Mouse (Mus musculus) kidney, adult 11 months (tissue): ENCODE data around the gene Dnajb3.
"Not testable (repeated sequence)": the region's sequence is repeated elsewhere in the genome, so short reads cannot be mapped to it uniquely, and the experiment has no call there.

Experiments
- DNase-seq: peaks from one replicate; pipeline ENCODE4 v3.0.0; 2022

Dnajb3 gene

DNA sequence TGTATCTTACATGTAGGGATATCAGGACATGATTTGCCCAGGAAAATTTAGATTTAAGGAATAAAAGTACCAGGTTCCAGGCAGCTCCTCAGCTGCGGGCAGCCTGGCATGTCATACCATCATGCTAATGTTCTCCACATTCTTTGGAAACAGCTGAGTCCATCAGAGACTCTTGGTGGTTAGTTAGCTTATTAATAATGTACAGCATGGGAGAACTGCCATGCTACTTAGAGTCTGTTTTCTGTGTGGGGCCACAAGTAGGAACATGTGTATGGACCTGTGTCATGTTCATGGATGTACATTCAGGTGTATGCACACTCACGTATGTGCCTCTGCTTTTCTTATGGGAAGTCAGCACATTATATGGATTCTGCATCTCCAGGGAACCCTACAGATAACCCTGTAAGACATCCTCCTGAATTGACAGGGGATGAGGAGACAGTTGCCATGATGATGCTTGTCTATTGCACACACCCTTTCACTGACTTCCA is 8.9 kb upstream of the Dnajb3 start:
- DNase-seq: no peak

DNA sequence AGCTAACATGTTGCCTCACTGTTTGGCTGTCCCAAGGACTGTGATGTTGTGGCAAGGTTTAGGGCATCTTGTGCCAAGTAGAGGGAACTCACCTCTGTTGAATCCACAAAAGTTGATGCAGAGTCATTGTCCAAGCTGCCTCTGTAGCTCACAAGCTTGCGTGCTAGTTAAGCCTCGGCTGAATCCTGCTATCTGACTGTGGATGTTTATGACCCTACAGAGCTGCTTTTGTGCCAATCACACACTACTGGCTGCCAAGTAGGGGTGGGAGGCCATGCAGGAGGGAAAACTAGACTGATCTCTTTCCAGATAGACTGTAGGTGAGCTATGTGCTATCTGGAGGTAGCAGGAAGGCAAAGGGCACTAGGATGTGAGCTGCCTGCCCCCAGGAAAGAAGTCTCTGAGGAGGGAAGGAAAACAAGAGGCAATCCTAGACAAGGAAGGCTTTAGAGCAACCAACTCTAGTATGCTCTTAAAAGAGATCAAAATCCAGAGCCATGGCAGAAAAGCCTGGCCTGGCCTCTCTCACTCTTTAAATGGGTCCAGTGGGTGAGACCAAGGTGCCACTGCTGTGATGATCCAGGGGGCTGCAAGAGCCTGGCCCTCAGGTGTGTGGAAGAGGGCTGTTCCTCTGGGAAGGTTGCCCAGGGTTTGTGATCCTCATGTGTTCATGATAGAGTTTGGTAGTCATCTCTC is 8.3 kb upstream of the Dnajb3 start:
- no peak for DNase-seq

DNA sequence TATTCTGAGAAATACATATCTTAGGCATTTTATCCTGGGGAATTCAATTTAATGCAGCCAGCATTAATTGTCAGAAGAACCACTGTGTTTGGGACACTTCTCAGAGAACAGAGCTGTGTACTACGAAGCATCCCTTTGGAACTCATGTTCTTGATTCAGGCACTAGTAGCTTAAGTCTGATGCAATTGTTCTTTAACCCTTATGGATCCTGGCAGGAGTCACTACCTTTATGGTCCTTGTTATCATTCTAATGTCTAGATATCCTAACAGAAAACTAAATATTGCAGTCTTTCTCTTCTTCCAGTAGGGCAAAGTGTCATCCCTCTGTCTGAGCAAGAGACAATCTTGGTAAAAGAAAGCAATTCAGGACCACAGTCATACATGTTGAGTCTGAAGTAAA is 7.5 kb upstream of the Dnajb3 start:
- no peak for DNase-seq

DNA sequence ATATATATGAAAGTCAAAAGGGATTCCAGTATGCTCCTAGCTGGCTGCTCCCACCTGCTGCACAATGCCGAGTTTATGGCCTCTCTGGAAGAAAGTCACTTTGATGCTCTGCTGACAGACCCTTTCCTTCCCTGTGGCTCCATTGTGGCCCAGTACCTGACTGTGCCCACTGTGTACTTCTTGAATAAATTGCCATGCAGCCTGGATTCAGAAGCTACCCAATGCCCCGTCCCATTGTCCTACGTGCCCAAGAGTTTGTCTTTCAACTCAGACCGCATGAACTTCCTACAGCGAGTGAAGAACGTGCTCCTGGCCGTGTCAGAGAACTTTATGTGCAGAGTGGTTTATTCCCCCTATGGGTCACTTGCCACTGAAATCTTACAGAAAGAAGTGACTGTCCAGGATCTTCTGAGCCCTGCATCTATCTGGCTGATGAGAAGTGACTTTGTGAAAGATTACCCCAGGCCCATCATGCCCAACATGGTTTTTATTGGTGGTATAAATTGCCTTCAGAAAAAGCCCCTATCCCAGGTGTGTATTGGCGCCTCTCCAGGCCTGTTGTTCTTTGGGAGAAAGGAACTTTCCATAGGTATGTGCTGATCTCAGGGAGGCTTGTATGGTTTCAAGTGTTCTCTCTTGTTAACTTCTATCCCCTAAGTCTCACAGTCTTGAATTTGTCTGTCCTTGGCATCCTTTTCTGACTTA is 6.9 kb upstream of the Dnajb3 start:
- no peak for DNase-seq

DNA sequence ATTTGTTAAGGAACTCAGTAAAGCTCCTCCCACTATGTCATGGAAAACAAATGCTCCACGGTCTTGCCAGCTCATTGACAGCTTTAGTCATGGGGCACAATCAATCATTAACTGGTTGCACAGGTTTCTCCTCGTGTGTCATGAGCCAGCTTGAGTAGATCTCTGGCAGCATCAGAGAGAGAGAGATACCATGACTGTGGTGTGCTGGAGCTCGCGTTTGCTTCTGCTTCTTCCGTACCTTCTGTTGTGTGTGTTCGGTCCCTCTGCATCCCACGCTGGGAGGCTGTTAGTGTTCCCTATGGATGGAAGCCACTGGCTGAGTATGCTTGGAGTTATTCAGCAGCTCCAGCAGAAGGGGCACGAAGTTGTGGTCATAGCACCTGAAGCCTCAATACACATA is 6.2 kb upstream of the Dnajb3 start, which contains the start of gene Ugt1a1:
Ugt1a1 (plus strand) TSS at position 148 of the 400 bp plus-strand sequence.
- DNase-seq: peak; percentile 61

DNA sequence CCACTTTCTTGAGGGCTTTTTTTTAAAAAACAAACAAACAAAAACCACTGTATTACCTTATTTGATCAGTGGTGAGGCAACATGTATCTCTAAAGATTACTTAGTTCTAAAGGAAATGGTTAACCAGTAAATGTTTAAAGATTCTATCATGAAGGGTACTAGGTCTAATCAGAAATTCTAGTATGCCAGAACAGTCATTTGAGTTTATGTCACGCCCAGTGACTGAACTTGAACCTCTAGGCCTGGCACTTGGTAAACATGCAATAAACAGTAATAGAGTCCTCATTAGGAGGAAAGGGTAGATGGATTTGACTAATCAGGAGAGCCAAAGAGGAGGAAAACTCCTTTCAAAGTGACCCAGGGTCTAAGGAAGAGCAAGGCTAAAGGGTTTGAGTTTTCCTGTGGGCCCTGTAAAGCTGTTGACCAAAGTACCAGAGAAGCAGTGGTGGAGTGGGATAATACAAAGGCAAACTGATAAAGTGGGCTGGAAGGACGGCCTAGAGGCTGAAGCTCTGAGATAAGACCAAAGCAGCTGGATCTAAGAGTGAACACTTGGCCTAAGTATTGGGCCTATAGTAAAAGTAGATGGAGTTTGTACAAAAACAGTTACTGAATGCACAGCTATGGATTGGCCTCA is 1.4 kb upstream of the Dnajb3 start:
- no peak for DNase-seq

DNA sequence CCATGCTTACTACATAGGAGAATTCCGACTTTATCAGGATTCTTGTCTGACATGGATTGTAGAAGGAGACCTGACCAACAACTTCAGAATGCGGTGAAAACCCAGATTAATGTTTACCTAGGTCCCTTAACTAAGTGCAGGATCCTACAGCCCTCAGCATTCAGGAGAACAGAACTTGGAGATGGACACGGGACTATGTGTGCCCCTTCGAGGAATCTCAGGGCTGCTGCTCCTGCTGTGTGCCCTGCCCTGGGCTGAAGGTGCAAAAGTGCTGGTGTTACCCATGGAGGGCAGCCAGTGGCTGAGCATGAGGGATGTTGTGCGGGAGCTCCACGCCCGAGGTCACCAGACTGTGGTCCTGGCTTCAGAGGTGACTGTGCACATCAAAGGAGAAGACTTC is 5.1 kb downstream of the Dnajb3 start, which contains the start of gene Ugt1a2:
Ugt1a2 (plus strand) TSS at position 146 of the 400 bp plus-strand sequence.
- peak; percentile 79 for DNase-seq

DNA sequence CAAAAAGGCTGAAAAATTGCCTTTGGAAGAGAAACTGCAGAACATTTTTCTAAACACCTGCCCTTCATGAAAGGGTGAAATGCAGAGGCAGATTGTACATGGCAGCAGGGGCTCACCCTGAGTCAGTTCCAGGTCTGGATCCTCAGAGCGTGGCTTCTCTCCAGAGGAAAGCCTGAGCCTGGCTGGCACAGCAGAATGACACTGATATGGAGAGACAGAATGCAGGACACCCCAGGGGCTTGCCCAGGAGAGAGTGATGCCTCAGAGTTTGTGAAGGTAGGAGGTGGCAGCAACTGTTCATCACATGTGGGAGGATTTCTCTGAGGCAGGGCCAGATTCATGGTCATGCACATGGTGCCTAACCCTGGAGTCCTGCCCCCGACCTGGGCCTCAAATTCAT is 5.6 kb downstream of the Dnajb3 start:
- no peak for DNase-seq

DNA sequence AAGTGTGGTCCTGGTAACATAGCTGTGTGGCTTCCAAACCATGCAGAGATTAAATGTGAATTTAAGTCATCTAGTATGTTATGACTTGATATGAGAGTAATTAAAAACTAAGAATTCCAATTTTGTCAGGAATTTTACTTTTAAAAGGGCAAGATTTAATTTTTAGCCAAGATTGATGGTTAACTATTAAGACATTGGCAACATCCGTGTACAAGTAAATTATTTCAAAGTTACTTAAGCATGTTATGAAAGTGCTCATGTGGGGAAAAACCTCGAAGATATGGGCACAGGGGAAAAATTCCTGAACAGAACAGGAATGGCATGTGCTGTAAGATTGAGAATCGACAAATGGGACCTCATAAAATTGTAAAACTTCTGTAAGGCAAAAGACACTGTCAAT is 8.1 kb downstream of the Dnajb3 start:
- DNase-seq: no peak

DNA sequence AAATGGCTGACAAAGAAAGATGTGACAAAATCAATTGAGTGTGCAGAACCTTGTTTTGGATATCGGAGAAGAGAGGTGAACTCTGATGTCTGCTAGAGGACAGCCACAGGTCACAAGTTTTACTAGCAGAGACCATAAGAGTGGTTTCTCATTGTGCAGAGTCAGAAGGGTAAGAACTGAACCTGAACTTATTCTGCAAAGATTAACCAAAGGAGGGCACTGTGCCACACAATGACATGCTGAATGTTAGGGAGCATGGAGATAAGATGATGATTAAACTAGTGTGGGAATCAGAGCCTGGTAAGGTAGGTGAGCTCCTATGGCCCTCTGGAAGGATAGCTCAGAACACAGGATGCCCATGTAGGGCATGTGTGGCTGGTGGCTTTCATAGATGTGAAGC is 9.9 kb downstream of the Dnajb3 start:
- peak; percentile 86 for DNase-seq

DNA sequence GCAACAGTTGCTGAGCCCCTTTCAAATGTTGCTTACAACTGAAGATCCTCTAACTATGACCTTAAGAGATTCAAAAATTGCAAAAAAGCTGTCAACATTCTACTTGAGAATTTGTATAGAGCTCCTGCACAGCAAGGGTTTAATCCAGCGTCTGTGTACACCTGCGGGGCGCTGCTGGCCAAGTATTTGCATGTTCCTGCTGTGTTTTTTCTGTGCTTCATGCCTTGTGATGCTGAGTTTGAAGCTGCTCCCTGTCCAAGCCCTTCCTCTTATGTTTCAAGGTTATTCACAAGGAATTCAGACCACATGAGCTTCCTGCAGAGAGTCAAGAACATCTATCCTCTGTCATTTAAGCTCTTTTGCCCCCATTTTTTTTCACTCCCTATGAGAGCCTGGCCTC is 13.4 kb downstream of the Dnajb3 start:
- DNase-seq: no peak

DNA sequence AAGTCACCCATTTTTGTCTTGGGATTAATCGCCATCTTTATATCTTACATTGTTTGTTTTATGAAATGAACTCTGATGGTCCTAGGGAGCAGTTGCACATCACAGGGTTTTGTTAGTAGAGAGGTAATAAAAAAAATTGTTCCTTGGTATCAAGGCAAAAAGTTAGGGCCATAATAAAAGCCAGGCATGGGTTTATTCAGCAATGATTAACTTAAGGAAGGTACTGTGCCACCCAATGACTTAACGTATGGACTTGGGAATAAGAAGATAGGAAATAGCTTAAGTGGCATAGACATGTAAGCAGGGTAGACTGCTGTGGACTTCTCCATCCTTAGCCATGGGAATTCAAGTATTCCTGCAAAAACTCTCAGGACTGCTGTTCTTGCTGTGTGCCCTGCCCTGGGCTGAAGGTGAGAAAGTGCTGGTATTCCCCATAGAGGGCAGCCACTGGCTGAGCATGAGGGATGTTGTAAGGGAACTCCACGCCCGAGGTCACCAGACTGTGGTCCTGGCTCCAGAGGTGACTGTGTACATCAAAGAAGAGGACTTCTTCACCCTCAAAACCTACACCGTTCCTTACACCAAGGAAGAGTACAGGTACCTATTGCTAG is 19.2 kb downstream of the Dnajb3 start:
- no peak for DNase-seq

DNA sequence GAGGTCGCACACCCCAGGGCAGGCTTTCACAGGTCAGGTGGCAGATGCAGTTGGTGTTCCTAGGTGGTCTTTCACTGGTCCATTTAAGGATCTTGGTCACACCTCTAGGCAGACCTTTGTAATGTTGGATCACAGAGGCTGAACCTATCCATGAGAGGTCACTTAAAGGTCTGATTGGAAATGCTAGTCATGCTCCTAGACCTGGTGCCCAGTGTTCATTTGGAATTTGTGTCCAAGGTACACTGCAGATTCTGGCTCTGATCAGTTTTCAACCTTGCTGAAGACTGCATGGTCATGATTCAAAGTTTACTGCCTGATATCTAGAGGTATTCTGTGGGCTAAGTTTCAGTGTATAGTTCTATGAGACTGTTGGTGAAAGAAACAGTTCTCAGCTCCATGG is 25.9 kb downstream of the Dnajb3 start:
- peak; percentile 29 for DNase-seq

DNA sequence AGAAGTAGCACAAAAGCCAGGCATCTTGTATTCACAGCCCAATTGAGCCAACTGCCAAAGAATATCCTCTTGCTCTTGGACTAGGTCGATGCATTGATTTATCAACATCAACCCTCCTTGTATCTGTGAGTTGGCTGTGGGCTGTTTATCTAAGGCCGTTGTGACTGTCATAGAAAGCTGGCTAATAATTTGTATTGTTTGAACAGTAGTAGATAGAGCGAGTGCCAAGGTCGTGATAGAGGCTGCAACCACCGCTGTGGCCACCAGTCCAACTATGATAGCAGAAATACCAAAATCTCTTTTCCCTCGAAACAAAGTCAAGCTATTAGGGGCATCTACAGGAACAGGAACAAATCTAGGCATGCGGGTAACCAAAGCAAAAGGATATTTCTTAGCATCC is 33.4 kb downstream of the Dnajb3 start:
- not testable (repeated sequence) for DNase-seq

DNA sequence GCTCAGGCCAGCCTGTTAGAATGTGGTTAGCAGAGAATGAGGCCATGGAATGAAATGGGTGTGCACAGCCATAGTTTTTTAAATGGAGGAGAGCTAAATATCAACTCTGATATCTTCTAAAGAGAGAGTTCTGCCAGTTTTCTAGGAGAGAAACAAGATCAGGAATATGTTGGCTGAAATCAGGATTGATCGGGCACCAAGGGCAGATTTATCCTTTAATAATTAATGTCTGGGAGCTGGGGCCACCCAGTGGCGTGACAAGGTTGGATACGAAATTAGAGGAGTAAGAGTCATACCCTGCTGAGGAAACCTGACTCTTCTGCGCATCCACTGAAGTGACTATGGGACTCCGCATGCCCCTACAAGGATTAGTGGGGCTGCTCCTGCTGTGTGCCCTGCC is 39.9 kb downstream of the Dnajb3 start, which contains the start of gene Ugt1a5:
Ugt1a5 (plus strand) TSS at position 302 of the 400 bp plus-strand sequence.
- no peak for DNase-seq

DNA sequence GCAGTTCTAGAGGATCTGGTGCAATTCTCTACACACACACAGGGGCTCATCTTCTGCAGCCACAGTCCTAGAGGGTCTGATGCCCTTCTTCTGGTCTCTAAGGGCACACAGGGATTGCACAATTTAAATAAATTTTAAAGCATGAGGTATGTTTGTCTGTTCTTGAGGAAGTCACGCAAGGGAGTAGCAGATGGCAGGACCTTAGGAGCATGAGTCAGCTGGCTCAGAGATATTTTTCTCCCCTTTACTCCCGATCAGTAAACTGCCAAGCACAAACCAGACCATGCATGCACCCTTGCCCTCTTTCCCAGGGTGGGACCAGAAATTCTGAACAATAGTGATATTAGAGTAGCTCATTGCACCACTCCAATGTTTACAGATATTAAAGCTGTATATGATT is 47.2 kb downstream of the Dnajb3 start:
- DNase-seq: no peak
